Mouse (Mus musculus): ENCODE measurements around the gene Zbtb3. TPM values are rescaled to one million over a fixed set of nuclear protein-coding genes. Genes with fewer than 3 reads are reported as not detected.
A peak's percentile ranks its signal among the peaks of the same experiment; 100 is the strongest.

The Zbtb3 gene
- total RNA-seq, 2 experiments from 2014 or later, result 4.9 to 6.3 TPM

- DNase-seq (ENCODE audit: low spot score in 2 of 2), result peak; percentile 81 to 87
These were observed 35.0 kb downstream of the Zbtb3 start, which contains the start of gene Bscl2 for GRCm38 (mm10) chr19:8837251-8837791. Bscl2 (plus strand) TSS chr19:8837467.

GRCm38 (mm10) chr19:8838041-8838730, 35.8 kb downstream of the Zbtb3 start:
- intact Hi-C loops (cut with DNase I), result loop anchor here (2.0 to 5.0 kb wide), 2 partner anchors 17 to 114 kb away; partner anchors contain the start of genes Hnrnpul2 and Tut1
- DNase-seq (ENCODE audit: low spot score in 2 of 2), result peak in 1 of 2 experiments; percentile 39

More at GRCm38 (mm10) chr19:8837251-8837791, 35.0 kb downstream of the Zbtb3 start, which contains the start of gene Bscl2:
- intact Hi-C loops (cut with DNase I), result loop anchor here (5.0 kb wide), 1 partner anchor 115 kb away; the partner anchor contains the start of gene Tut1

GRCm38 (mm10) chr19:8839103-8839907, 37.0 kb downstream of the Zbtb3 start, which contains the start of gene Gng3:
Gng3 (minus strand) TSS chr19:8839194.
- intact Hi-C loops (cut with DNase I), result loop anchor here (2.0 to 5.0 kb wide), 2 partner anchors 19 to 113 kb away; partner anchors contain the start of genes Hnrnpul2 and Tut1
- peak; percentile 85 to 87 for DNase-seq (ENCODE audit: low spot score in 2 of 2)

GRCm38 (mm10) chr19:8839908-8840791, 37.8 kb downstream of the Zbtb3 start:
- peak; percentile 79 for DNase-seq (ENCODE audit: low spot score in 2 of 2)
- intact Hi-C loops (cut with DNase I), result loop anchor here (2.0 to 5.0 kb wide), 3 partner anchors 19 to 112 kb away; partner anchors contain the start of genes Ganab, Hnrnpul2 and Tut1

GRCm38 (mm10) chr19:8841012-8841411, 38.7 kb downstream of the Zbtb3 start:
- intact Hi-C loops (cut with DNase I), result loop anchor here (5.0 kb wide), 1 partner anchor 56 kb away; the partner anchor contains the start of gene Ganab
- DNase-seq (ENCODE audit: low spot score in 2 of 2), result no peak

GRCm38 (mm10) chr19:8842961-8843360, 40.6 kb downstream of the Zbtb3 start:
- no peak for DNase-seq (ENCODE audit: low spot score in 2 of 2)
- intact Hi-C loops (cut with DNase I), result loop anchor here (5.0 kb wide), 1 partner anchor 54 kb away; the partner anchor contains the start of gene Ganab

- intact Hi-C loops (cut with DNase I), result loop anchor here (5.0 kb wide), 1 partner anchor 53 kb away; the partner anchor contains the start of gene Ganab
- peak; percentile 62 to 75 for DNase-seq (ENCODE audit: low spot score in 2 of 2)
These were observed 42.2 kb downstream of the Zbtb3 start for GRCm38 (mm10) chr19:8844371-8845129.

- intact Hi-C loops (cut with DNase I), result no loop called here
- DNase-seq (ENCODE audit: low spot score in 2 of 2), result no peak
These were observed 46.0 kb downstream of the Zbtb3 start for GRCm38 (mm10) chr19:8848356-8848755.

- DNase-seq (ENCODE audit: low spot score in 2 of 2), result no peak
- intact Hi-C loops (cut with DNase I), result no loop called here
These were observed 48.1 kb downstream of the Zbtb3 start, which contains the start of gene Lrrn4cl for GRCm38 (mm10) chr19:8850402-8850901. Lrrn4cl (plus strand) TSS chr19:8850768.

- DNase-seq (ENCODE audit: low spot score in 2 of 2), result no peak
- intact Hi-C loops (cut with DNase I), result no loop called here
These were observed 49.3 kb downstream of the Zbtb3 start for GRCm38 (mm10) chr19:8851639-8852038.

- DNase-seq (ENCODE audit: low spot score in 2 of 2), result no peak
- intact Hi-C loops (cut with DNase I), result no loop called here
These were observed 50.0 kb downstream of the Zbtb3 start for GRCm38 (mm10) chr19:8852236-8852928.

- DNase-seq (ENCODE audit: low spot score in 2 of 2), result no peak
- intact Hi-C loops (cut with DNase I), result no loop called here
These were observed 50.8 kb downstream of the Zbtb3 start for GRCm38 (mm10) chr19:8853117-8853516.

Other genes starting within 250 kb of the Zbtb3 start
- gene Slc22a8, start 211.3 kb upstream of the Zbtb3 start, total RNA-seq (2021), result 10 to 100 TPM; 10.7 to 14.3 TPM
- 1 to 10 TPM; 5.0 to 6.0 TPM for gene Slc22a6, start 184.5 kb upstream of the Zbtb3 start, total RNA-seq (2021)
- gene Chrm1, start 138.8 kb upstream of the Zbtb3 start, total RNA-seq (2021), result 100 to 1,000 TPM; 157 to 166 TPM
- 100 to 1,000 TPM; 151 to 173 TPM for gene Slc3a2, start 79.2 kb upstream of the Zbtb3 start, total RNA-seq (2021)
- gene Wdr74, start 66.7 kb upstream of the Zbtb3 start, total RNA-seq (2021), result 10 to 100 TPM; 50.8 to 55.2 TPM
- gene 1700092M07Rik, start 61.8 kb upstream of the Zbtb3 start, total RNA-seq (2021), result 1 to 10 TPM in 1 of 2 experiments, not detected in 1; 3.4 TPM
- 10 to 100 TPM; 57.9 to 81.8 TPM for gene Stx5a, start 61.1 kb upstream of the Zbtb3 start, total RNA-seq (2021)
- gene Nxf1, start 45.5 kb upstream of the Zbtb3 start, total RNA-seq (2021), result 10 to 100 TPM; 68.5 to 99.7 TPM
- 10 to 100 TPM; 68.5 to 75.9 TPM for gene Tmem223, start 31.6 kb upstream of the Zbtb3 start, total RNA-seq (2021)
- gene Tmem179b, start 28.1 kb upstream of the Zbtb3 start, total RNA-seq (2021), result 10 to 100 TPM in 1 of 2 experiments, 1 to 10 TPM in 1; 8.9 to 11.0 TPM
- gene Taf6l, start 16.1 kb upstream of the Zbtb3 start, total RNA-seq (2021), result 10 to 100 TPM; 12.5 to 14.4 TPM
- 100 to 1,000 TPM; 102 to 107 TPM for gene Polr2g, start 4.0 kb upstream of the Zbtb3 start, total RNA-seq (2021)
- gene Ttc9c, start 16.8 kb downstream of the Zbtb3 start, total RNA-seq (2021), result 10 to 100 TPM; 33.1 to 33.3 TPM
- 100 to 1,000 TPM; 110 to 118 TPM for gene Hnrnpul2, start 17.5 kb downstream of the Zbtb3 start, total RNA-seq (2021)
- not detected for gene AC129217.1, start 27.2 kb downstream of the Zbtb3 start, total RNA-seq (2021)
- gene Bscl2, start 34.9 kb downstream of the Zbtb3 start, total RNA-seq (2021), result 100 to 1,000 TPM; 118 TPM
- gene Gng3, start 36.6 kb downstream of the Zbtb3 start, total RNA-seq (2021), result 100 to 1,000 TPM; 190 to 230 TPM
- 1 to 10 TPM; 1.3 to 1.6 TPM for gene Lrrn4cl, start 48.2 kb downstream of the Zbtb3 start, total RNA-seq (2021)
- 100 to 1,000 TPM in 1 of 2 experiments, 10 to 100 TPM in 1; 92.2 to 101 TPM for gene Ubxn1, start 68.9 kb downstream of the Zbtb3 start, total RNA-seq (2021)
- gene Uqcc3, start 78.4 kb downstream of the Zbtb3 start, total RNA-seq (2021), result 10 to 100 TPM; 32.1 to 39.8 TPM
- 1 to 10 TPM; 4.8 to 5.0 TPM for gene Lbhd1, start 81.2 kb downstream of the Zbtb3 start, total RNA-seq (2021)
- not detected for gene Gm49403, start 81.4 kb downstream of the Zbtb3 start, total RNA-seq (2021)
- 10 to 100 TPM; 21.6 to 26.6 TPM for gene 1810009A15Rik, start 86.3 kb downstream of the Zbtb3 start, total RNA-seq (2021)
- 1 to 10 TPM in 1 of 2 experiments, not detected in 1; 7.6 TPM for gene Gm49416, start 86.4 kb downstream of the Zbtb3 start, total RNA-seq (2021)
- 10 to 100 TPM; 22.4 to 25.3 TPM for gene Ints5, start 90.5 kb downstream of the Zbtb3 start, total RNA-seq (2021)
- gene Ganab, start 95.5 kb downstream of the Zbtb3 start, total RNA-seq (2021), result 100 to 1,000 TPM in 1 of 2 experiments, 10 to 100 TPM in 1; 95.3 to 102 TPM
- gene B3gat3, start 117.8 kb downstream of the Zbtb3 start, total RNA-seq (2021), result 100 to 1,000 TPM; 167 to 187 TPM
- 1 to 10 TPM; 7.0 to 7.2 TPM for gene Rom1, start 126.8 kb downstream of the Zbtb3 start, total RNA-seq (2021)
- gene Eml3, start 127.0 kb downstream of the Zbtb3 start, total RNA-seq (2021), result 10 to 100 TPM in 1 of 2 experiments, 1 to 10 TPM in 1; 9.6 to 12.6 TPM
- 10 to 100 TPM; 43.9 to 52.0 TPM for gene Mta2, start 139.3 kb downstream of the Zbtb3 start, total RNA-seq (2021)
- 10 to 100 TPM; 17.5 to 21.5 TPM for gene Tut1, start 151.3 kb downstream of the Zbtb3 start, total RNA-seq (2021)
- 100 to 1,000 TPM; 219 to 232 TPM for gene Eef1g, start 164.5 kb downstream of the Zbtb3 start, total RNA-seq (2021)
- gene Ahnak, start 186.7 kb downstream of the Zbtb3 start, total RNA-seq (2021), result 10 to 100 TPM; 16.6 to 32.1 TPM

All from left cerebral cortex, postnatal 36 days (tissue).